Mouse (Mus musculus) cerebellum, adult 11-12 months (tissue): ENCODE data around the gene Gm45021.
A peak's percentile ranks its signal among the peaks of the same experiment; 100 is the strongest.

Experiments
- DNase-seq: peaks from one replicate; pipeline ENCODE4 v3.0.0; 2022

Gm45021 gene

GRCm38 (mm10) chr6:48573280-48573679 lies 16.1 kb upstream of the Gm45021 start:
- no peak for DNase-seq

- no peak for DNase-seq
Measured at GRCm38 (mm10) chr6:48573981-48574380, 15.4 kb upstream of the Gm45021 start.

- no peak for DNase-seq
Measured at GRCm38 (mm10) chr6:48578736-48579135, 10.7 kb upstream of the Gm45021 start.

GRCm38 (mm10) chr6:48579215-48579648 lies 10.2 kb upstream of the Gm45021 start:
- no peak for DNase-seq

- no peak for DNase-seq
Measured at GRCm38 (mm10) chr6:48581257-48581656, 8.2 kb upstream of the Gm45021 start.

- DNase-seq, result no peak
Measured at GRCm38 (mm10) chr6:48582037-48582436, 7.4 kb upstream of the Gm45021 start.

- no peak for DNase-seq
Measured at GRCm38 (mm10) chr6:48591221-48591845, 1.9 kb downstream of the Gm45021 start.

GRCm38 (mm10) chr6:48591871-48592270 lies 2.5 kb downstream of the Gm45021 start:
- no peak for DNase-seq

- DNase-seq, result peak; percentile 97
Measured at GRCm38 (mm10) chr6:48593158-48594042, 4.0 kb downstream of the Gm45021 start, which contains the start of the genes Repin1 and Gm44965. Gene Repin1, plus strand, starts transcription at chr6:48593883. Gene Gm44965, plus strand, starts transcription at chr6:48593941.

- DNase-seq, result no peak
Measured at GRCm38 (mm10) chr6:48594043-48594738, 4.8 kb downstream of the Gm45021 start.

GRCm38 (mm10) chr6:48595278-48595677 lies 5.9 kb downstream of the Gm45021 start:
- peak; percentile 70 for DNase-seq

GRCm38 (mm10) chr6:48596545-48597232 lies 7.3 kb downstream of the Gm45021 start:
- DNase-seq, result peak; percentile 50

- no peak for DNase-seq
Measured at GRCm38 (mm10) chr6:48597233-48597625, 7.8 kb downstream of the Gm45021 start.

GRCm38 (mm10) chr6:48600594-48600993 lies 11.2 kb downstream of the Gm45021 start:
- no peak for DNase-seq

- peak; percentile 98 for DNase-seq
Measured at GRCm38 (mm10) chr6:48601271-48602079, 12.1 kb downstream of the Gm45021 start, which contains the start of gene Zfp775. Gene Zfp775, plus strand, starts transcription at chr6:48602063.

- peak; percentile 72 for DNase-seq
Measured at GRCm38 (mm10) chr6:48602080-48602741, 12.8 kb downstream of the Gm45021 start.

- DNase-seq, result no peak
Measured at GRCm38 (mm10) chr6:48608124-48608523, 18.7 kb downstream of the Gm45021 start.

GRCm38 (mm10) chr6:48609512-48609911 lies 20.1 kb downstream of the Gm45021 start:
- peak; percentile 60 for DNase-seq

- DNase-seq, result no peak
Measured at GRCm38 (mm10) chr6:48610657-48611056, 21.2 kb downstream of the Gm45021 start.

- DNase-seq, result no peak
Measured at GRCm38 (mm10) chr6:48613464-48613863, 24.1 kb downstream of the Gm45021 start.

- no peak for DNase-seq
Measured at GRCm38 (mm10) chr6:48614756-48615155, 25.3 kb downstream of the Gm45021 start.
